Mouse (Mus musculus): ENCODE measurements around the gene Adcy1. TPM values are rescaled to one million over a fixed set of nuclear protein-coding genes. Genes with fewer than 3 reads are reported as not detected.
A peak's percentile ranks its signal among the peaks of the same experiment; 100 is the strongest.

The Adcy1 gene
- polyA plus RNA-seq, 1 experiment from 2014 or later = 0.96 TPM

DNA sequence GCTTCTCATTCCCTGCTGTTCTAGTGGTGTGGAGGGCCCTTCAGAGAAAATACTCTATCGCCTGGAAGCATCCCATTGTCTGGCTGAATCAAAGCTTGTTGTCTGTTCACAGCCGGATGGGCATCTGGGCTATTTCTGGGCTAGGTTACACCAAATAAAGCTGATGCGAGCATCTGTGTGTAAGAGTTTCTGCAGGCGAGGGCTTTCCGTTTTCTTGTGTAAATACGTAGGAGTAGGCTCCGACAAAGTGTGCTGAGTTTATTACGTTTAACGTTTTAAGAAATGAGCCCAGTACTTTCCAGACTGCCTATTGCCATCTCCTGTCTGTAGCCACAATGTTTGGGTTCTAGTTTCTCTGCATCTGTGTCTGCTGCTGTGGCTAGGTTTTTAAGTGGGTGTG, 51.0 kb downstream of the Adcy1 start:
- no peak overlapping the region for H3K4me3 ChIP-seq (replicated peaks)
- no peaks in the 10 kb centered on the region for H3K4me1 ChIP-seq (replicated peaks)
- H3K9ac ChIP-seq = no peak overlapping the region
- no peak overlapping the region for H3K4me2 ChIP-seq (replicated peaks)
- ATAC-seq = no peak
- WGBS = 36% methylated on average over 9 of the region's 9 CpGs
- no peaks in the 10 kb centered on the region for H3K9me3 ChIP-seq
- no peaks in the 10 kb centered on the region for H3K27me3 ChIP-seq (replicated peaks)
- H3K36me3 ChIP-seq = no peaks in the 10 kb centered on the region
- no peak overlapping the region for H3K27ac ChIP-seq

DNA sequence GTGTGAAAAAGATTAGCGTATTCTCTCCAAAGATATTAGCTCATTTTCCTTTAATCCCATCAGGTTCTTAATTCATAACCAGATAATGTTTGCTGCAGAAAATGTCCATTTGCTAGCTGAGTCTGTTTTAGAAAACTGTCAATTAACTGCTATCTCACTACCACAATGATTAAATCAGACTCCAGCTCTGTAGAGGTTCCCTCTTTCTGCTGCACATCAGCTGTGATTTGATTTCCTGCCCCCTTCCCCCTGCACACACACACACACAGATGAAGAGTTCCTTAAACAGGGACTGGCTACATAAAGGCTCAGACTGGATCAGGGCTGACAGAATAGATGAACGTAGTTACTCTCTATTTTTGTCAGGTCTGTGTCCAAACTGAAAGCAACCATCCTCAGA, 53.4 kb downstream of the Adcy1 start:
- ATAC-seq = peak; percentile 25; the same call in 1 of the 2 replicates
- no peak overlapping the region for H3K4me3 ChIP-seq (replicated peaks)
- WGBS = 78% methylated on average over 2 of the region's 2 CpGs

DNA sequence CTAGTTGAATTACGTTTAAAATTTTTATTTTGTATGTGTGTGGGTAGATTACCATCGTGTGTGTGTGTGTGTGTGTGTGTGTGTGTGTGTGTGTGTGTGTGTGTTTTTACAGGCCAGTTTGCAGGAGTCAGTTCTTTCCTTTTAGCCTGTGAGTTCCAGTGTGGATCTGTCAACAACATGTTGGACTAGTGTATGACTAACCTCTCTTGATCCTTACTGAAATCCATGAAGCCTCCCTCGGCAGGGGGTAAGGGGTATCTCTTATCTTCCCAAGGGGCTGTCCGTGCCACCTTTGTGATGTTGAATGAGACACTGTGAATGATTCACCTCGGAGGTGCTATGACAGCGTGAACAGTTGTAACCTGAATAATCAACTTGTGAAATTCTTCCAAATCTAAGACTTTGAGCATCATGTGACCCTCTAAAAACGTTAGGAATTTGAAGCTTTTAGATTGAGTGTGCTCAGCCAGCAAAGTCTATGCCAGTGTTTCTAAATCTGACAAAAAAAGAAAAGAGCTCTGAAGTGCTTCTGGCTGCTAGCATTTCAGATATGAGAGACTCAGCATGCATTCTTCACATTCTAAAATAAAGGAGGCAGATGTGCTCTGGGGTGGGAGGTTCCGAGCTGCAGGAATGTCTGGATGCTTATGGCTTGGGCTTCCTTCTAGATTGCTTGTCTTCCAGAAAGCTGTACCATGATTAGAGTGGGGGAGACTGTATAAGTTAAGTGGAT, 66.2 kb downstream of the Adcy1 start:
- ATAC-seq = peak; percentile 34; the same call in 1 of the 2 replicates
- H3K9ac ChIP-seq = no peak overlapping the region
- no peaks in the 10 kb centered on the region for H3K27me3 ChIP-seq (replicated peaks)

More for the DNA sequence above, 53.4 kb downstream of the Adcy1 start:
- H3K27ac ChIP-seq = no peak overlapping the region
- no peak overlapping the region for H3K4me2 ChIP-seq (replicated peaks)
- H3K36me3 ChIP-seq = no peaks in the 10 kb centered on the region
- H3K4me1 ChIP-seq (replicated peaks) = no peaks in the 10 kb centered on the region
- no peaks in the 10 kb centered on the region for H3K27me3 ChIP-seq (replicated peaks)
- H3K9ac ChIP-seq = no peak overlapping the region
- H3K9me3 ChIP-seq = no peaks in the 10 kb centered on the region

DNA sequence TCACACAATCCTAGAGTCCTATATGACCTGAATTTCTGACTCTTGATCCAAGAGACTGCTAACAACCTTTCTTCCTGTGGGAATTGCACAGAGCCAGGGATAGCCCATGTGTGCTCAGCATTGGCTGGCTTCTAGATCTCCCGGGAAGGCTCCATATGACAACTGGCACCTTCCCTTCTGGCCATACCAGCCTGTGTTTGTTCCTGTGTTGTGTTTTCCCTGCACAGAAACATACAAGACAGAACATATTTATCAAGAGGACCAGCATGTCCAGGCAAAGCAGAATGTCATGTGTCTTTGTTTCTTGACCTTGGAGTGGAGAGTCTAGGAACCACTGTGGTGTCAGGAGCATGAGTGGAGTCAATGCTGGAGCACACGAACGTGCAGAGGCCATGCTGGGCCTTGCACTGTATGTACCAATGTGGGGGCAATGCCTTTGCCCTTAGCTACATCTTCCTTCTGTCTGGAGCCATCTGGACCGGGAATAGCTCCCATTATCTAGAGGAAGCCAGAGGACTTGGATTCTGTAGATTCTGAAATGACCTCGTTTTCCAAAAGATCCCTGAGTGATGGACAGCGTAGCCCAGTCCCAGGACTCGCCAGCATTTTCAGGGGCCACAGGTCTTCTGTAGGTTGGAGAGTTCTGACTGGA, 69.6 kb downstream of the Adcy1 start:
- no peak for ATAC-seq
- Histone ChIP-seq H3K9ac (no peak overlapping the region), H3K27me3 (replicated peaks) (no peaks in the 10 kb centered on the region), H3K4me1 (replicated peaks) (0 out of 2 replicates have a peak, but pooled peaks cover 3% of the 10 kb centered on the region), H3K36me3 (no peaks in the 10 kb centered on the region), H3K9me3 (no peaks in the 10 kb centered on the region), H3K27ac (no peak overlapping the region), H3K4me3 (replicated peaks) (no peak overlapping the region), H3K4me2 (replicated peaks) (no peak overlapping the region)
- WGBS = 92% methylated on average over 7 of the region's 7 CpGs

More for the DNA sequence above, 66.2 kb downstream of the Adcy1 start:
- 46% methylated on average over 8 of the region's 8 CpGs for WGBS
- H3K36me3 ChIP-seq = no peaks in the 10 kb centered on the region
- H3K27ac ChIP-seq = no peak overlapping the region
- H3K4me3 ChIP-seq (replicated peaks) = no peak overlapping the region
- H3K4me1 ChIP-seq (replicated peaks) = no peaks in the 10 kb centered on the region
- no peak overlapping the region for H3K4me2 ChIP-seq (replicated peaks)
- H3K9me3 ChIP-seq = no peaks in the 10 kb centered on the region

DNA sequence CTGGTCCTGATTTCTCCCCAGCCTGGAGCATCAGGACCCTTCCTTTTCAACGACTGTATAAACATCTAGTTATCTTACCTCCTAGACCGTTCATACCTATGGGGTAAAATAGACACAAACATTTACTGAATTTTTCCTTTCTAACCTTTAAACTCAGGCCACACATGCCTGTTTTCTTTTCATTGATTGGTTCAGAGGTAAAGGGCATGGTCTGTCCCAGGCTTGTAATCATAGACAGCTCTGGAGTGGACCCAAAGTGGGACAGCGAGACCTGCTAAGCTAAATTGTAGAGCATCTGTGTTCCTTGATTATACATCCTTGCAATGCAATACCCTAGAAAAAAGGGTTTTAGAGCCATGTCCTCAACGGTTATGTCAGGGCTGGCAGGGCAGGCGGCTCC, 70.4 kb downstream of the Adcy1 start:
- H3K9ac ChIP-seq = no peak overlapping the region
- H3K9me3 ChIP-seq = no peaks in the 10 kb centered on the region
- no peak for ATAC-seq
- WGBS = 79% methylated on average over 5 of the region's 5 CpGs
- no peak overlapping the region for H3K4me2 ChIP-seq (replicated peaks)
- no peak overlapping the region for H3K27ac ChIP-seq
- no peaks in the 10 kb centered on the region for H3K27me3 ChIP-seq (replicated peaks)
- H3K36me3 ChIP-seq = no peaks in the 10 kb centered on the region
- H3K4me1 ChIP-seq (replicated peaks) = 0 out of 2 replicates have a peak, but pooled peaks cover 3% of the 10 kb centered on the region
- no peak overlapping the region for H3K4me3 ChIP-seq (replicated peaks)

DNA sequence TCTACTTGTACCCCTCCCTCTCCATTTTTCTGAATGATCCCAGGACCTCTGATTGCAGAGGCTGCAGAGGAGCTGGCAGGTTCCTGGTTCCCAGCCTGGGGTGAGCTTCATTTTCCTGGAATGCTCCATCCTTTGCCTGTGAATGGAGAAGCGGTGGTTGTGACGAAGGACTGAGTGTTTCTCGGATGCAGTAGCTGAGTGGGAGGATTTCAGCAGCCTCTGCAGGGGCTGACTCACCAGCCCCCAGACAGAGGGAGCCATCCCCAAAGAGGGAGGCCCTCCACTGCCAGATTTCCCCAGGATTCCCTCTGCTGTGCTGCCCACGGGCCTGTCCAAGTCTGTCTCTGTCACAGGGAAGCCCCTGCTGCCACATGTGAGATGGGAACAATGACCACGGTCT, 71.0 kb downstream of the Adcy1 start:
- no peak overlapping the region for H3K9ac ChIP-seq
- H3K4me2 ChIP-seq (replicated peaks) = no peak overlapping the region
- H3K36me3 ChIP-seq = no peaks in the 10 kb centered on the region
- H3K4me1 ChIP-seq (replicated peaks) = 0 out of 2 replicates have a peak, but pooled peaks cover 3% of the 10 kb centered on the region
- no peak overlapping the region for H3K4me3 ChIP-seq (replicated peaks)
- no peaks in the 10 kb centered on the region for H3K9me3 ChIP-seq
- no peak overlapping the region for H3K27ac ChIP-seq
- H3K27me3 ChIP-seq (replicated peaks) = no peaks in the 10 kb centered on the region
- no peak for ATAC-seq
- 76% methylated on average over 5 of the region's 5 CpGs for WGBS

DNA sequence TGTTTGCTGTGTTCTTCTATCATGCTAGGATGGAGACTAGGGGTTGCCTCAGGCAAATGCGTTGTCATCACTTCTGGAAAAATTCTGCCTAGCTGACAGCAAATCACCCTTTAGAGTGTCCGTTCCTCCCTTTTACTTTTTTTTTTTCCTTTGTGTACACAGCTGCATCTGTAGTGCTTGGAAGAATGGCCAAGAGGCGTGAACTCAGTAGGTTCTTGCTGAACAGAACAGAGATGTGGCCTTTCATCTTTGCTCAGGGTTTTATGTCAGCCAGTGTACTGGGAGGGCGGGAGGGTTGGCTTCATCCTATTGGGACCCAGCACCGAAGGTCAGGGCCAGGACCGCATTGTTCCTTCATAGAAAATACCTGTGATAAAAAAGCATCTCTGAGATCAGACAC, 72.0 kb downstream of the Adcy1 start:
- H3K9me3 ChIP-seq = no peaks in the 10 kb centered on the region
- no peak for ATAC-seq
- 0 out of 2 replicates have a peak, but pooled peaks cover 3% of the 10 kb centered on the region for H3K4me1 ChIP-seq (replicated peaks)
- no peak overlapping the region for H3K4me2 ChIP-seq (replicated peaks)
- H3K36me3 ChIP-seq = no peaks in the 10 kb centered on the region
- WGBS = 71% methylated on average over 6 of the region's 6 CpGs
- H3K27me3 ChIP-seq (replicated peaks) = no peaks in the 10 kb centered on the region
- no peak overlapping the region for H3K9ac ChIP-seq
- no peak overlapping the region for H3K27ac ChIP-seq
- no peak overlapping the region for H3K4me3 ChIP-seq (replicated peaks)

DNA sequence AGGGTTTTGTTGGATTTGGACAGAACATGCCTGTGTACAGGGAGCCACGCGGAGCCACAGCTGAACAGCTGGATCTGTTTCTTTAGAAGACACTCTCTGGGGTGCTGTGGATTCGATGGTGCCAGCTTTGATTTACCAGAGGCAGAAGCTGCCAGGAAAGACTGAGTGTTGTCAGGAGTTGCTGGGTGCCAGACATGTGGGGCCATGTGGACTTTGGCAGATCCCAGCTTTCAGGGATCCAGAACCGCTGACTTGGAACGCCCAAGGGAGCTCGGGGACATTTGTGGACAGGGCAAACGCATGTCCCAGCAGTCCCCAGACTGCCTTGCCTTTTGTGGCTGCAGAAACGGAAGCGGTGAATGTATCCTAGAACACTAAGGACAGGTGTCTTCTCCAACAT, 72.5 kb downstream of the Adcy1 start:
- no peaks in the 10 kb centered on the region for H3K27me3 ChIP-seq (replicated peaks)
- no peak overlapping the region for H3K4me3 ChIP-seq (replicated peaks)
- H3K9me3 ChIP-seq = no peaks in the 10 kb centered on the region
- H3K4me1 ChIP-seq (replicated peaks) = 0 out of 2 replicates have a peak, but pooled peaks cover 3% of the 10 kb centered on the region
- no peaks in the 10 kb centered on the region for H3K36me3 ChIP-seq
- WGBS = 87% methylated on average over 9 of the region's 9 CpGs
- no peak overlapping the region for H3K4me2 ChIP-seq (replicated peaks)
- no peak overlapping the region for H3K27ac ChIP-seq
- H3K9ac ChIP-seq = no peak overlapping the region
- no peak for ATAC-seq

DNA sequence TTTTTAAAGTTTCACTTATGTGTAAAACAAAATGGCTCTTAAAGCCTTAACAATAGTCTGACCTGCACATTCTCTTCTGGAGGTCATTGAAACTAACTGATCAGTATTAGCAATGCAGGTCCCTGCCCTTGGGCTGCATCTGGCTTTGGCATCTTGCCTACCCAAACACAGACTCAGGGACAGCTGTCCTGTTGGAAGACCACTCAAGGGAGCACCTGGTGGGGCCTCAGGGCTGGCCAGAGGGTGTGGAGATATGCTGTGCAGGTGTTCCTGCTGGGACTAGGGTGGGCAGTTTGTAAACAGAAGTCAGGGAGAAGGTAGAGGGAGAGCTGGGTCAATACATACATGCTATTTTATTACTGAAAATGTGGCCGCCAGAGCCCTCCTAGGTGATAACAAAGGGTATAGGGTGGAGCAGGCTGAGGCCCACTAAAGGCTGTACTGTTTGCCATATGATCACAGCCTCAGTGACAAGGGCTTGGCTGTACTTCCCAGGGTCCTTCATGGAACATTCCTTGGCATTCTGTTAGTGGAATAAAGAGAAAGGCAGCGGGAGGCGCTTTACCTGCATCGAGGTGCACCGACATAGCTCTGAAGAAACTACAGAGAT, 73.1 kb downstream of the Adcy1 start:
- Histone ChIP-seq H3K9ac (no peak overlapping the region), H3K27me3 (replicated peaks) (no peaks in the 10 kb centered on the region), H3K9me3 (no peaks in the 10 kb centered on the region), H3K4me2 (replicated peaks) (no peak overlapping the region), H3K4me3 (replicated peaks) (no peak overlapping the region), H3K27ac (no peak overlapping the region), H3K4me1 (replicated peaks) (0 out of 2 replicates have a peak, but pooled peaks cover 3% of the 10 kb centered on the region), H3K36me3 (no peaks in the 10 kb centered on the region)
- 75% methylated on average over 5 of the region's 5 CpGs for WGBS
- ATAC-seq = peak; percentile 78

DNA sequence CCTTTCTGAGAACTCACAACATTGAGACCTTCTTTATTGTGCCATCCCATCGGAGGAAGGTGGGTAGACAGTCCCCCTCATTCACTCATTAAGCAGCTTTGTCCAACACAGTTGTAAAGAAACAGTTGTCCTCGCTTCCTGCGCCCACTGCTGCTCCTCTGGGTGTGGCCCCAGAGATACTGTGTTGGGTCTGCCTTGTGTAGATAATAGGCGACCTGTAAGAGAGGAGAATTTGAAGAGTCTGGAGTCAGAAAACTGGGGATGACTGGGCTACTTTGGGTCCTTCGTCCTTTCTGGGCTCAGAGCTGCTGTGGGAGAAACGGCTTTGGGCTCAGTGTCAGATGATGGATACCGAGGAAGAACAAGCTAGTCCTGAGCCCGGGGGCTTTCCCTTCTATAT, 75.1 kb downstream of the Adcy1 start:
- H3K9me3 ChIP-seq = no peaks in the 10 kb centered on the region
- no peaks in the 10 kb centered on the region for H3K36me3 ChIP-seq
- H3K27ac ChIP-seq = no peak overlapping the region
- no peak overlapping the region for H3K4me2 ChIP-seq (replicated peaks)
- 88% methylated on average over 8 of the region's 8 CpGs for WGBS
- peaks cover 8% of the 10 kb centered on the region for H3K4me1 ChIP-seq (replicated peaks)
- H3K4me3 ChIP-seq (replicated peaks) = no peak overlapping the region
- ATAC-seq = no peak
- no peak overlapping the region for H3K9ac ChIP-seq
- H3K27me3 ChIP-seq (replicated peaks) = no peaks in the 10 kb centered on the region

DNA sequence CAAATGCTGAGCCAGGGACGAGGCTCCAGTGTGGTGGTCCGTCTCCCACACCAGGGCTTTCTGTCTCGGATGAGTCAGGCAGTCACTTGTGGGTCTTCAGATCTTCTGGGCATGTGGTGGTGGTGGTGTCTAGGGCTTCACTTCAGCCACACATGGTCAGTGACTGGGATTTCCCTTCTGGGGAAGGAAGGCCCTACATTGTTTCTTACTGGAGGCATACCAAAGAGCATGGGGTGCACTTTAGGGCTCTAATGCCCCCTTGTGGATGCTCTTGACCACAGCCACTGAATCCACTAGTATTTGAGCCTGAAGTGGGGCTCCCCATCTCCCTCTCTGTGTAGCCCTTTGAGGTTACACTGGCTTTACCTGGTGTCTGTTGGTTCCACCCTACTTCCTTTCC, 77.2 kb downstream of the Adcy1 start:
- Histone ChIP-seq H3K27me3 (replicated peaks) (no peaks in the 10 kb centered on the region), H3K27ac (no peak overlapping the region), H3K4me1 (replicated peaks) (peaks cover 8% of the 10 kb centered on the region), H3K9me3 (no peaks in the 10 kb centered on the region), H3K4me3 (replicated peaks) (no peak overlapping the region), H3K9ac (no peak overlapping the region), H3K36me3 (no peaks in the 10 kb centered on the region), H3K4me2 (replicated peaks) (no peak overlapping the region)
- 89% methylated on average over 3 of the region's 3 CpGs for WGBS
- no peak for ATAC-seq

DNA sequence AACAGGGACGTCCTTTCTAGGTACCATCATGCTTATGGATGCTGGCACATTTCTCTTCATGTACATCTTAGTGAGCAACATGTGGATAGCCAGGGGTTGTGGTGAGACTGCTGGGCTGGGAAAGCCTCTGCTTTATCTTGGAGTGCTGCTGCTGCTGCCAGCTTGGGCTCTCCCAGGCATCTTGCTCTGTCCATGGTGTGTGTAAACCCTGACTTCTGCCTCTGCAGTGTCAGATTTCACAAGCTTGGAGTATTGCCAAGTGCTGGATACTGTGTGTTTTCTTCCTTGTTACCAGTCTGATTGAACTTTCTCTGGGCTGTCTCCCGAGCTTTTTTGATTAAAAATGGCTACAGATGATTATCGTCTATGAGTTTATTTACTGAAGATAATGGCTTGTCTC, 79.4 kb downstream of the Adcy1 start:
- no peak overlapping the region for H3K27ac ChIP-seq

More for the DNA sequence above, 79.4 kb downstream of the Adcy1 start:
- Histone ChIP-seq H3K27me3 (replicated peaks) (no peaks in the 10 kb centered on the region), H3K9ac (no peak overlapping the region), H3K36me3 (no peaks in the 10 kb centered on the region), H3K4me3 (replicated peaks) (no peak overlapping the region), H3K9me3 (no peaks in the 10 kb centered on the region), H3K4me1 (replicated peaks) (peaks cover 4% of the 10 kb centered on the region), H3K4me2 (replicated peaks) (no peak overlapping the region)
- WGBS = 22% methylated on average over 3 of the region's 3 CpGs
- peak; percentile 82 for ATAC-seq
